Mouse (Mus musculus): Measurements from ENCODE around the gene Csmd2.

DNA sequence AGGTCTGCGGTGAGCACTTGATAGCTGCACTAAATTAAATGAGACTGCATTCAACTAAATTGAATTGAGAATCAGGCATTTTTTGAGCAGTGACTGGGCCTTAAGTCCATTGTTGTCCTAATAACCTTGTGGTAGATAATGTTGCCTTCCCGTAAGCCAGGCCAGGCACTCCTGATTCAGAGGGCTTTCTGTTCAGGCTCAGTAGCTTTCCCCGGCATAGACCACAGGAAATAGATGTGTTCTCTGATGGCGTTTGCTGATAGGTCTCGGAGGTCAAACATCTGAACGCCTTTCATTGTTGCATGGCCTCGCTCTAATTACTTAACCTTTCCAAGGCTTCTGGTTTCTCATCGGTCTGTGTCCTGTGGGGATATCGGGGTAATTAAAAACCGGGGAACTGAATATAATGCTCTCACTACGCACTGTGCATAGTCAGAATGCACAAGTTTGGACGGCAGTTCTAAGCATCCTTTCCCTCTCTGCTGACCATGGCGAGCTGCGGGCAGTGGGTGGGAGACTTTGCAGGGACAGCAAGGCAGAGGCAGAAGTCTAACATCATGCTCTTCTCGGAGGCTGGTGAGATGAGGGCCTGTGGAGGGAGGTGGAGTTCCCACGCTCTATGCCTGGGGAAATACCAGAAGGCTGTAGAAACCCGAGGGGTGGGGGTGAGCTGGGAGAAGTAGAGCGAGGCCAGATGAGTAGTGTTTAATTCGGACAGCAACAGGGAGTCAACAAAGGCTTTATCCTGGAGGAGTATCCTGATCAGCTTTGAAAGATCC, 253.6 kb downstream of the Csmd2 start:
- no peak for TF ChIP-seq CTCF (IDR thresholded peaks at IDR 0.05)
- no peak for TF ChIP-seq EP300 (IDR thresholded peaks at IDR 0.05)
